Mouse (Mus musculus): ENCODE measurements around the gene H2afb2. TPM values are rescaled to one million over a fixed set of nuclear protein-coding genes. Genes with fewer than 3 reads are reported as not detected.

Gene H2afb2
- polyA plus RNA-seq (2014; fragmentation: Nextera tagmentation; extraction: Ambion mirVana): not detected in 2 replicates

- no peak within 1 kb of the TSS for H3K4me3 ChIP-seq (ENCODE audit: low read depth, low read length)
- WGBS: 93% methylated on average over 6 of the region's 6 CpGs
- no peak for DNase-seq (ENCODE audit: low spot score, missing footprints)
- H3K36me3 ChIP-seq (ENCODE audit: control insufficient read depth, insufficient read depth, low read length): no peaks in the 10 kb centered on the region
- H3K4me1 ChIP-seq (ENCODE audit: control insufficient read depth, insufficient read depth, low read length): no peaks in the 10 kb centered on the region
- H3K4me2 ChIP-seq: no peak within 1 kb of the TSS
- no peak within 1 kb of the TSS for H3K9ac ChIP-seq (ENCODE audit: low read length)
- no peak for ATAC-seq (ENCODE audit: low FRiP score)
- no peaks in the 10 kb centered on the region for H3K27me3 ChIP-seq (ENCODE audit: control insufficient read depth, insufficient read depth, low read length)
- no peak within 1 kb of the TSS for H3K27ac ChIP-seq (ENCODE audit: low read depth, low read length)
- no peaks in the 10 kb centered on the region for H3K9me3 ChIP-seq (ENCODE audit: control insufficient read depth, low read length)
Observed at GRCm38 (mm10) chrX:116680878-116681277, at the start of gene H2afb2. Gene H2afb2, plus strand, starts transcription at chrX:116681178.

Other genes with a start within 250 kb of the H2afb2 start
- gene Cpxcr1, start 232.2 kb upstream of the H2afb2 start, polyA plus RNA-seq (2014; fragmentation: Nextera tagmentation; extraction: Ambion mirVana): not detected in 2 replicates

Measured in midbrain, embryonic 11.5 days (tissue).